Mouse (Mus musculus) lung, postnatal 0 days (tissue): ENCODE measurements around the gene Mamld1.

ENCODE experiments used
- CTCF ChIP-seq: IDR thresholded peaks from 2 replicates; pipeline ENCODE4 v1.5.1; 2016; ENCODE audit warnings: antibody characterized with exemption, mild to moderate bottlenecking
- EP300 ChIP-seq: IDR thresholded peaks from 2 replicates; pipeline ENCODE4 v1.6.1; 2016; ENCODE audit warnings: antibody characterized with exemption, mild to moderate bottlenecking, control low read depth

- TF ChIP-seq CTCF (no peak), EP300 (no peak)
These were observed 35.2 kb downstream of the Mamld1 start for GRCm38 (mm10) chrX:71085092-71085807.
